Mouse (Mus musculus): ENCODE measurements at regions not wholly inside any gene's neighbourhood (a gene's known extent, or its start where the extent isn't known, plus 50 kb on each side); places are given as distances from the start of the nearest gene placed in this dataset.
A peak's percentile ranks its signal among the peaks of the same experiment; 100 is the strongest.

DNA sequence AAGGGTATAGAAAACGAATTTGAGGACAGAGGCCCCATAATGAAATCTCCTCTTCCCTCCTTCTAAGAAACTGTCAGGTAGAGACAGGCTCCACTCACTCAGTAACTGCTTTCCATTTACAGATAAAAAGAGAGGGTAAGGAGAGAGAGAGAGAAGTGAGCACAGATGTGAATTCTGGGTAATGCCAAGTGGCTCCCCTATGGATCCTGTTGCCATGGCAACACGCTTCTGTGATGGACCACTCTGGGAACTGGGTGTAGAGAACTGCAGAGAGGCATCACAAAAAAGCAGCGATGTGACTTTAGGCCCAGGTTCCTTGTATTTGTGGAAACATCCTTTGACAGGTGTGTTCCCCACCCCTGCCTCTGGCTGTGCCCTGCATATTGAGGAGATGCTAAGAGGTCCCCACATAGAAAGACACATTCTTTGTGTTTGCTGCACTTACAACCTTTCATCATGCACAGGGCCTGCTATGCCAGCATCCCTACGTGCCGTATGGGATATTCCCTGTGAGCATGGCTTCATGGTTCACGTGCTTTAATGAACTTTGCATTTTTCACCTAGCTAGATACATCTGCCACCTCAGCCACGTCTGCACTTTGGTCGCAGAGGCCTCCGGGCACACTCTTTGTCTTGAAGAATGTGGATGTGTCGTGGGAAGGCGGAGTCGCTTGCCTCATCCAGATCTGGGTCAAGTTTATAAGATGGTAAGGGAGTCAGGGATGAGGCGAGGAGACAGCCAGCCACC is 84.4 kb upstream of the Irf2bp2 start:
- intact Hi-C loops (cut with DNase I), result no loop called here
- no peak for DNase-seq (ENCODE audit: low spot score in 2 of 2)

DNA sequence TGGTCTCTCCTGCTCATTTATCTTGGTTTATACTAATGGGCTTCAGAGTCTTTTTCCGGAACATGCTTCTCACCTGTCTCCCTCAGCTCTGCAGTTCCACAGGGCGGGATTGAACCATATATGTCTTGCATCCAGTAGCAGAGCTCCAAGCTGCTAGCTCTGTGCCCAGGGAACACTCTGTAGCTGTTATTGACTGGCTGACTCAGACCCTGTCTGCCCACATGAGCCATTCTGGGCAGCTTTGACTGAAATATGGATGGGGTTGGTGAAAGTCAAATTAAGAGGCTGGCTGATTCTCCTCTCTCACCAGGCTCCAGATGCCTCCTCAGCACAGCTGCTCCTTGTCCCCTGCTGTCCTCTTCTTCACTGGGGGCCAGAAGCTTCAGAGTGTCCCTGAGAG is 81.4 kb upstream of the Irf2bp2 start:
- intact Hi-C loops (cut with DNase I), result no loop called here
- peak in 1 of 2 experiments; percentile 90 for DNase-seq (ENCODE audit: low spot score in 2 of 2)

DNA sequence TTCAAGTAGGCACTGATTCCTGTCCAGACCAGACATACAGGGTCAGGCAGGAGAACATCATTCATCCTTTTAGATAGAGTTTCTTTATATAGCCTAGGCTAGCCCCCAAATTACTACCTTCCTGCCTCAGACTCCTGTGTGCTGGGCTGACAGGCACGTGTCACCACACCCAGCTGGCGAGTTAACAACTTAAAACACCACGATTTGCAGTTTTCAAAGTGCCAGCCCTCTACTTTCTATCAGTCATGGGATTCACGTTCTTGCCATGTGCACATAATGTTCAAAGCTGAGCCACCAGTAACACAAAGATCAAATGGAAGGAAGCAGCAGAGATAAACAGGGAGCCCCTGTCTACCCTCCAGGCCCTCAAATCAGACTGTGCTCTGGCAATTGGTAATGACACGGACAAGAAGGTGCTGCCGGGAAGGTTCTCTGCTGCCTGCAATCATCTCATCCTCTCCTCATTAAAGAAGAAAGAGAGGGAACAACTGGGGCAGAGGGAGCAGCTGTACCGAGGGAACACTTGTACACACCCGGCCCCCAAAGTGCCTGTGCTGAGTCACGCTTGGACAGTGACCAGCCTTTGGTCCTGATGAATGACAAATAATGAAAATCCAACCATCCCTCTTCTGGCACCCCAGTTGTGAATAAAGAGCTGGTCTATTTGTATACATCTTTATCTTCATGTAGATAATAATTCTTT is 79.4 kb upstream of the Irf2bp2 start:
- intact Hi-C loops (cut with DNase I), result no loop called here
- DNase-seq (ENCODE audit: low spot score in 2 of 2), result no peak

DNA sequence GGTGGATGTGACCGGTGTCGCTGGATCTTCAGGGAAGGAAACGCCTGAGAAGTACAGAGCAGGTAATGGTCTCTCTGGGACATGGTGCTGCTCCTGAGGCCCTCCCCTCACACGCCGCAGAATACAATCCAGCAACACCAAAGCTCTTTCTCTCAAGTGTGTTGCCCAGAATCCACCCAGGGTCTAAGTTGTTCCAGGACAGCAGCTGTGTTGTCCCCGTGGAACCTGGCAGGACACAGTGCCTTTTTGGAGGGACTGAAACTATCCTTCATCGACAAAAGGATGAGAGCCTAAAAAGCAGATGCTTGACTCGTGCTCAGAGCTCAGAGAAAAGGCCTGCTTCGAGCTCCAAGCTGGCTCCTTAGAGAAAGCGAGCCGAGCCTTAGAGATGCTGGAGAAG is 77.8 kb upstream of the Irf2bp2 start:
- intact Hi-C loops (cut with DNase I), result no loop called here
- no peak for DNase-seq (ENCODE audit: low spot score in 2 of 2)

DNA sequence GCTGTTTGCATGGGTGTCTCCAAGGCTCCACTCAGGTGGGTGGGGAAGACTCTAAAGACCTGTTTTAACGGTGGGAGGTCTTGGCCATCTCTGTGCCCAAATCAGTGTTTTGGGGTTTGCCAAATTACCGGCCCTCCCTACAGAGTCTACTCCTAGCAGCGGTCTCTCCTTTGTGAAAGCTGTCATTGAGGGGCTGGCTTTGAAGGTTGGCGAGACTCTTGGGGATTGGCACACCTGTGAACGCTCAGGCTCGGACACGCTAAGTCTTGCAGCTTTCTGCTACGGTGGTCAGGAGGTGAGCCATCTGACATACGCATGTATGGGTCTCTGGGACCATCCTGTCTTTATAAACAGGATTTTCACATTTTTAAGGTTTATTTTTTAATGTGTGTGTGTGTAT is 76.1 kb upstream of the Irf2bp2 start:
- DNase-seq (ENCODE audit: low spot score in 2 of 2), result no peak
- intact Hi-C loops (cut with DNase I), result loop anchor here (5.0 to 10.0 kb wide), 4 partner anchors 87 to 227 kb away; no protein-coding TSS in a partner anchor

DNA sequence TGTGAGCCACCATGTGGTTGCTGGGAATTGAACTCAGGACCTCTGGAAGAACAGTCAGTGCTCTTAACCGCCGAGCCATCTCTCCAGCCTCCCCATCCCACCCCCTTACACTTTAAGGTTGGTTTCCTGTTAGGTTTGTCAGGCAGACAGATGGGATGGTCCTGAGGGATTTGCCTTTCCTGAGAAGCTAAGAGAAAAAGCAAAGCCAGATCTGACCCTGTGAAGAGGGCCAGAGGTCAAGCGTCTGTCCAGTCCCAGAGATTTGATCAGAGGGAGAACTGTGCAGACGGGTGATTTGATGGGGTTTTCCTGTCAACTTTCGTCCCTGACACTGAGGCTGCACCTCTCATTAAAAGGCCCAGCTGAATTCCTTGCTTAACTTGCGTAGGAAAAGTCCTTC is 75.4 kb upstream of the Irf2bp2 start:
- DNase-seq (ENCODE audit: low spot score in 2 of 2), result no peak
- intact Hi-C loops (cut with DNase I), result loop anchor here (5.0 to 10.0 kb wide), 4 partner anchors 88 to 228 kb away; no protein-coding TSS in a partner anchor

DNA sequence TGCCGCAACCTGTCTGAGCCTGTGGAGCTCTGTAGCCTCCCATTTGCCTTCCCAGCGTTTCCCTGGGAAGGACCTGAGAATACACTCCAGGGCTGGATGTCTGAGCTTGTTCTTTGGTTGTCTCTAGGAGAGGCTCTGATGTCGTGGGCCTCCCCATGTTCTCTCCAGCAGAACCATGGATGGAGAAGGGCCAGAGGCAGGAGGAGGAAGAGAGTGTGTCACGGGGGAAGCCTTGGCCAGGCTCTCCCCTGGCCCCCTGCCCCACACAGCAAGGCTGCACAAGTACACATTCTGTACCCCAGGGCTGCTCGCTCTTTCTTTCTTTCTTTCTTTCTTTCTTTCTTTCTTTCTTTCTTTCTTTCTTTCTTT is 74.9 kb upstream of the Irf2bp2 start:
- intact Hi-C loops (cut with DNase I), result loop anchor here (5.0 to 10.0 kb wide), 4 partner anchors 89 to 229 kb away; no protein-coding TSS in a partner anchor
- DNase-seq (ENCODE audit: low spot score in 2 of 2), result no peak

DNA sequence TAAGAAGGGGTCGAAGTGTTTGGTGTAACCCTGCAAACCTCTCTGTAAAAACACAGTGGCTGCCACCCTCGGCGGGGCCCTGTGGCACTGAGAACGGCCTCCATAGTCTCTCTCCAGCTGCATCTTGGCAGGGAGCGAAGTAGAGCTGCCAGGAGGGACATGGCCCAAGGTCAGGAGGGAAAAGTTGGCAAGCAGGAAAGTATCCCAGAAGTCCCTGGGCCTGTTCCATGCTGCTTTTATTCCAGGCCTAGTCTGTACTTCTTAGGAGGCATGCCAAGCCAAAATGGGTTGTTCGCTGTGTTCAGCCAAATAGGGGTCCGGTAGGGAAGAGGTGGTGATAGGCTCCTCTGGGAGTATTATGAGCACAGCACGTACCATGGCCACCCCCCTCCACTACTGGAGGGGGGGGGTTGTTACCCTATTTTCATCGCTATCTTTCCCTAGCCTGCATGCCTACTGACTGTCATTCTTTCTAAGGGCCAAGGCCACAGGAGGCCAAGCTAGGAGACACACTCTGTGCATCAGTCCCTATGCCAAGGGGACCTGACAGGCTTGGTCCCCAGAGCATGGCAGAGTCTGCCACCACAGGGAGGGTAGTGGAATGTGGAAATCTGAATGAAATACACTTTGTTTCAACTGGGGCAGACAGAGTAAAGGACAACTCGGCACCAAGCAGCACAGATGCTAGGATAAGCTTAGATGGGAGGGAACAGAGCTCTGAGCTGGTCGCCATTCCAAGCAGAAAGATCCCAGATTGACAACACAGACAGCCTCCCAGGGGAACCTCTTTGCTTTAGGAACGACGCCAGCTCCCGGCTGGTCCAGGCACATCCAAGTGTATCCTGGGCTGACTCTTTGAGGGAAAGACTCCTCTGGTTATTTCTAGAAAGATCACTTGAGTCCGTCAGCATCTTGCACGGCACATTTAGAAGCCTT is 74.2 kb upstream of the Irf2bp2 start:
- intact Hi-C loops (cut with DNase I), result loop anchor here (1.0 to 10.0 kb wide), 8 partner anchors 27 to 229 kb away; no protein-coding TSS in a partner anchor

DNA sequence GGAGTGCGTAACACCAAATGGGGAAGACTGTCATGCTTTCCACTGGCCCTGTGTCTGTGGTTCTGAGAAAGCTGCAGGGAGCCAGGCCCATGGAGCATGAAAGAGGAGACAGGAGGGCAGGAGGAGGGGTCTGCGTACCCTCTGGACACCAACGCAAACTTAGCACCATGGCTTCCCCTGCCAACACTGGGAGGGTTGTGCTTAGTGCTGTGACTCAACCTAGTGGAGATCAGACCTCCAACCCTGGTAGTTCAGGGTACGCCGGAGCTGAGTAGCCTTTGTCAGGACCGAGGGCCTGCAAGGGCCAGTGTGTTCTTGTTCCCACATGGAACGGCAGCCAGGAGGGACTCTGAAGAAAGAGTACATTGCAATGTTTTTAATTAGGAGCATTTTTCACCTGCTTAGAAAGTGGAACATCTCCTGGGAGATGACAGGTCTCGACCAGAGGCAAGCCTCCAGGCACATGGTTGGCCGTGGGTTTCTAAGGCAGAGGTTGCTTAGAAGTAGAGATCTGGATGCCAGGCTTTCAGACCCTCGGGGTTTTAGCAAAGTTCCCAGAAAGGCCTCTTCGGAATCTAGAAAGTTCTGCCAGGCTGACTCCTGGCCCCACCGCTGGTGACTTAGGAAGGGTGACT is 73.4 kb upstream of the Irf2bp2 start:
- peak; percentile 44 to 52 for DNase-seq (ENCODE audit: low spot score in 2 of 2)
- intact Hi-C loops (cut with DNase I), result loop anchor here (1.0 to 10.0 kb wide), 8 partner anchors 28 to 230 kb away; no protein-coding TSS in a partner anchor

More for the DNA sequence above, 74.2 kb upstream of the Irf2bp2 start:
- DNase-seq (ENCODE audit: low spot score in 2 of 2), result peak; percentile 55 to 77

DNA sequence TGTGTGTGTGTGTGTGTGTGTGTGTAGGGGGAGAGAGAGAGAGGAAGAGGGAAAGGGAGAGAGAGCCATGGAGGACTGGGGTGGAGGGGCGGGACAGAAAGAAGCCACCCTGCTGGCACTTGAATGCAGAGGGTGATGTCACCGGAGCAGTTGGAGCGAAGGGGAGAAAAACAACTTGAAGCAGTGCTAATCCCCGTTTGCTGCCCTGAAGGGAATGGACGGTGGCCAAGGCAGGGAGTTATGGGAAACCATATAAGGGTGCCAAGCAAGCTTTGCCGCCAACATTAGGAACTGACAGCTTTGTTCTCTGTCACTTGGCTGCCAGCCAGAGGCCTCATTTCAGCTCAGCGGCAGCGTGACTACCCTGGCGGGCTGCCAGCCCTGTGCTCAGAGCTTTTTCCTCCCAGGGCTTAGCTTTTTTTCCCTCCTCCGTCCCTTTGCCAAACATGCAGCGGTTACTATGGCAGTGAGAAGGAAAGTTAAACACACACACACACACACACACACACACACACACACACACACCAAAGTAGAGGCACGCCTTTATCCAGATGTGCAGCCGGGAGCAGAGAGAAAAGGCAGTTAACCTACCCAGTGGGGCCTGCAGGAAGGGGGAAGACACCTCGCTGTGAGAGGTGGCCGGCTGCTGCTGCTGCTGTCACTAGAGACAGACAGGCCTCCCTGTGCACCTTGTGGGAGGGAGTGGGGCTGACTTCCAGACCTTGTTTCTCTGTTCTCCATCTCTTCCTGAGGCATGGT is 72.7 kb upstream of the Irf2bp2 start:
- intact Hi-C loops (cut with DNase I), result loop anchor here (1.0 to 10.0 kb wide), 10 partner anchors 28 to 231 kb away; no protein-coding TSS in a partner anchor
- DNase-seq (ENCODE audit: low spot score in 2 of 2), result peak; percentile 100

DNA sequence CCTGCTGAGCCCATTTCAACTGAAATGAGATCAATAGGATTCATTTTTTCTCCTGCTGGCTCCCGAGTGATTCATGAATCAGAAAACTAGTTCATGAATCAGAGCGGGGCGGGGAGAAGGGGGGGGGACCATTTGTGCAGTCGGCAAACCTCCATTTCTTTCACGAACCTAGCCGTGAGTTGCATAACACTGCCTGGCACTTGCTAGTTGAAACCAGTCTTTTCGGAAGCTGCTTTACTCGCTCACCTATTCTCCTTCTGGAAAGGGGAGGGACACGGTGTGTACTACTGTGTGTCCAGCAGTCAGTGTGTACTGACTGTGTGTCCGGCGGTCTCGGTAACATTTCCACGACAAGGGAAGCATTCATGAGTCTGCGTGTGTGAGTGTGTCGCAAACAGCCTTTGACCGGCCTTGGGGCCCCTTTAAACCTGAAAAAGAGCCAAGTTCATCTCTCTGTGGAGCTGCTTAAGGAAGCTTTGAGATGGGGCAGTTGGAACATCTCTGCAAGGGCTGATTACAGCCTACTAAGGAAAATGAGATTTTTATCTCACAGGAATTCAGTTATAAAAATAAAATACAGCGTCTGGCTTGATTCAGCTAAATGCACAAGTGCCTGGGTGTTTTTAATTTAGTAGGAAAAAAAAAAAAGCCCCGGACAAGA is 71.9 kb upstream of the Irf2bp2 start:
- intact Hi-C loops (cut with DNase I), result loop anchor here (1.0 to 10.0 kb wide), 9 partner anchors 29 to 232 kb away; no protein-coding TSS in a partner anchor
- DNase-seq (ENCODE audit: low spot score in 2 of 2), result peak; percentile 70 to 91

DNA sequence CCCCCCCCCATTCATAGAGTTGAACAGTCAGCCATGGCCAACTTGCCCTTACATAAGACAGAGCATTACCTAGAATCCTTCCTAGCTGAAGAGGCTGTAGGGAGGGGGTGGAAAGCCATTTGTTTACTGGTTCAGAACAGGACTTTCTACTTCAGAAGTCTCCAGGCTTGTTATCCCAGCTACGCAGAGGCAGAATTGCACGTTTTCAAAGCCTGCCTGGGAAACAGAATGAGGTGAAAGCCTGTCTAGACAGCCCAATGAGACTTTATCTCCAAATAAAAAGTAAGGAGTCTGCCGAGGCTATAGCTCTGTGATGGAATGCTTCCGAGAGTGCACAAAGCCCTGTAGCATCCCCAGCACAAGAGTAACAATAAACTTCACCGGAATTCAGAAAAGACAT is 71.1 kb upstream of the Irf2bp2 start:
- intact Hi-C loops (cut with DNase I), result loop anchor here (5.0 to 10.0 kb wide), 4 partner anchors 92 to 232 kb away; no protein-coding TSS in a partner anchor
- no peak for DNase-seq (ENCODE audit: low spot score in 2 of 2)

DNA sequence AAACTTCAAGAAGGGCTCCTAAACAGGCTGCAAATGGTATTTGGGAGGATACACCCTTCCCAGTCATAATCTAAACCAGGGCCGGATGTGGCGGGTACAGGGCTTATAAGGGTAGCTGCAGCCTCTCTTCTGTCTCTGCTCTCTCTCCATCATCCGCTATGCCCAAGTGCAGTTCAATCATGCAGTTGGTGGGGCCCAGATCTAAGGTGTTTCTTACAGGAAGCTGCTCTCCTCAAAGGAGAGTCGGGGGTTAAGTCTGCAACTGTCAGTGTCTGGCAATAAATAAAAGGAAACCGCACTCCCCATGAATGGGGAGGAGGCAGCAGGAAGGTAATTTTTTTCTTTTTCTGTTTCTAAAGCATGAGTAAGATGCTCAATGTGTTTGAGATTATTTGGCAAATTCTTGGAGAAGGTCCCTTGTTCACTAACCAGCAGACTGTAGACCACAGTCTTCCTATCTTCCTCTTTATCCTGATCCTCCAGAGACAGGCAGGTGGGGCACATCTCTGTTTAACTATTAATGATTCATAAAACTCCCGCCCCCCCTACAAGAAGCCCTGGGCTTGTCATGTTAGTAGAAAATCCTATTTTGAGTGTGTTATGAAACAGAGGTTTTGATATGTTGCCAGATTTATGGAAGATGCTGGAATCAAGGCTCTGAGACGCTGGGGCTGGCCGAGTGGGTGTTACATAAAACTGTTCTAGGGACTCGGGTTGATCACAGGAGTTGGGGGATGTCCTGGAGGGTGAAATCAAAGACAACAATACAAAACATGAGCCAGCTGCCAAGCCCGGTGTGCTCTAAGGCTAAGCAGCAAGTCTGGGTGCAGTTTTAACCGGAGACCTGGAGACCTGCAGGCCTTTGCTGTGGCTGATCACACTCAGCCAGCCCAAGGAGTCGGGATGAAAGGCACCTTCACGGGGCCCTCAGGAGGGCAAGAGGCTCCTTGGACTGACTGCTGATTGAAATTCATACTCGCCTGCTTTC is 69.3 kb upstream of the Irf2bp2 start:
- DNase-seq (ENCODE audit: low spot score in 2 of 2), result peak; percentile 45 to 70
- intact Hi-C loops (cut with DNase I), result loop anchor here (10.0 kb wide), 1 partner anchor 212 kb away; no protein-coding TSS in a partner anchor

DNA sequence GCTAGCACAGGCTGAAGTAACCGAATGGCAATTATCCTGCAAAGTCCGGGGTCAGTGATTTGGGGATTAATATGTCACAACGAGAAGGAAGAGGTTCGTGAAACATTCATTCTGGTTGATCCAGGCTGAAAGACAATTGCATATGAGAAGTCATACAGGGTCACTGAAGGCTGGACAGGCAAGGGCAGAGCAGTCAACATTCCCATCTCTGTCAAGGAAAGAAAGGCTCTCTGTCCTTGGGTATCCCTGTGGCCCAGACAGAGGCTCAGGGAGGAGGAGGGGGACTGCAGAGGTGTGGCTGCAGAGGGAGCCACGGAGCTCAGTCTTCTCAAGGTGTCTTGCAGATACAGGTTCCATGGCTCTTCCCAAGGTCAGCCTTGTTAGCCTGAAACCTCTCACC is 68.4 kb upstream of the Irf2bp2 start:
- no peak for DNase-seq (ENCODE audit: low spot score in 2 of 2)
- intact Hi-C loops (cut with DNase I), result loop anchor here (10.0 kb wide), 1 partner anchor 213 kb away; no protein-coding TSS in a partner anchor

DNA sequence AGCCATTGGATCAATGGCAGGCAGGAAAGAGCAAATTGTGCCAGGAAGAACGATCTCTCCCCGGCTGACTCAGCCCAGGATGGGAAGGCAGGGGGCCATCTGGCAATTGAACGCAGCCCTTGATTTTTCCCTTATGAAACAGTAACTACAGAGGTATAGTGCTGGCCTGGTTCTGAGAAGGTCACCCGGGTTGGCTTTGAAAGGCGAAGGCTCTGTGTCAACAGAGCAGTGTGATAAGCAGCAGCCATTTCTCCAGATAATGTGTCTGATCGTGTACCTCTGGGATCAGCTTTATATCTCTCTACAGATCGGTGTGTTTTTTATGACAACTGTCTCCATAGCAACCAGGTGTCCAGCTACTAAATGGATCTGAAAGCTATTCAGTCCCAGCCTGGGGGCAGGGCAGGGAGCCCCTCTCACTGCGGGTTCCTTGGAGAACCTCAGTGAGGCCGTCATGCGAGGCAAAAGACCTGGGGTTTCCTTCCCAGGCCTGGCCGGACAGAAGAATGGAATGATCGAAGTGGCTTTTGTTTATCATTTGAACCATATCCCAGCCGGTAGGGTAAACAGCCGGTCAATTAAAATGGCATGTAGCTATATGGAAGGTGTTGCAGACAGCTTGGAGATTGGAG is 67.8 kb upstream of the Irf2bp2 start:
- DNase-seq (ENCODE audit: low spot score in 2 of 2), result no peak
- intact Hi-C loops (cut with DNase I), result loop anchor here (10.0 kb wide), 1 partner anchor 213 kb away; no protein-coding TSS in a partner anchor

Data from left cerebral cortex, postnatal 25 days (tissue).